Mouse (Mus musculus) urinary bladder, postnatal 25 days (tissue): Measurements from ENCODE around the gene Sorbs2.
"Not testable (repeated sequence)": the region's sequence is repeated elsewhere in the genome, so short reads cannot be mapped to it uniquely, and the experiment has no call there.

ENCODE experiments used
- DNase-seq: peaks from one replicate; pipeline ENCODE4 v3.0.0; 2022; ENCODE audit warnings: low spot score

The Sorbs2 gene

GRCm38 (mm10) chr8:45845906-45846305, 338.3 kb downstream of the Sorbs2 start:
- no peak for DNase-seq

DNA sequence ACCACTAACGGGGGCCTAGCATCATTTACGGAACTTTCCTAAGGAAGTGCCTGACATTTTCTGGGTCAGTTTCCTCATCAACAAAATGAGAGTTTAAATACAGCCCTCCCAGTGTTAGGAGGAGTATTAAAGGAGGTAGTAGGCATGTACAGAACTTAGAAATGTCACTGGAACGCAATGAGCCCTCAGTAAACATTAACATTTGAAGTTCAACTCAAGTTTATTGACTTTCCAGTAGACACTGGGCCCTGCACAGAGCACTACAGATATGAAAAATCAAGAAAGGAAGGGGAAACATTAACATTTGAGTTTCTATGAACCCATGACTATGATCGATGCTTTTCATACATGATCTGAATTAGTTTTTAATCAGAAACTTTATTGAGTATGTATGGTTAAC, 347.5 kb downstream of the Sorbs2 start:
- no peak for DNase-seq

- no peak for DNase-seq
These were observed 350.1 kb downstream of the Sorbs2 start for GRCm38 (mm10) chr8:45857734-45858133.

- peak; percentile 43 for DNase-seq
These were observed 350.8 kb downstream of the Sorbs2 start for GRCm38 (mm10) chr8:45858391-45858790.

DNA sequence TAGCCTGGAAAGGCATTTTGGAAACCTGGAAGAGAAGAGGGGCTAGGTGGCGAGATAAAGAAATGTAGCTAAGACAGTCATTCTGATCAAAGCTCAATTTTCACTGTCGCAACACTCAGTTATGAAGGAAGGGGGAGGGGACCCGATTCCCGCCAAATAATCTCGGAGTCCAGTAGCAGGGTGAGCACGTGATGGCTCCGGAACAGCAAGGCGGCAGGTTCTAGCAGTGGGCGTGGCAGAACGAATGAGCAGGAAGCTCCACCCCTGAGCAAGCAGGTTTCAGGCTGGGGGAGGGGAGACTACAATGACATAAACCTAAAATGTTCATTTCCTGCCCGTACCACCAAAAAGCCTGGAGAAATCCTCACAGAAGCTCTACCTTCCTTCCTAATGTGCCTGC, 364.0 kb downstream of the Sorbs2 start:
- not testable (repeated sequence) for DNase-seq

DNA sequence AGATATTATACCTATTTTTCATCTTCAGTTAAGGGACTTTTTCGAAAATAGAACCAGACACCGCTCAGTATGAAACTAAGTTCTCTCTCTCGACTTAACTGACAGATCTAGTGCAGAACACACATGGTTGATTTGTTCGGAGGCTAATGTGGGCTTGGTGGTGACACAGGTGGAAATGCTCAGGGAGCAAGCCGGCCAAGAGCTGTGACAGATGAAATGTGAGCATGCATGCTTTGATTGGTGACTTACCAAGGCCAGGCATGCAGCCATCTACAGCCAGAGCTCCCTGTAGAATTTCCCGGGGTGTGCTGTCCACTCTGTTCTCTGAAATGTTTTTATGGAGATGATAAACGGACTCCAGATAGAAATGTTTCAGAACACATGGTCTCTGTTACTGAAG, 364.5 kb downstream of the Sorbs2 start:
- DNase-seq = no peak

GRCm38 (mm10) chr8:45874945-45875626, 367.5 kb downstream of the Sorbs2 start:
- DNase-seq = peak; percentile 65

DNA sequence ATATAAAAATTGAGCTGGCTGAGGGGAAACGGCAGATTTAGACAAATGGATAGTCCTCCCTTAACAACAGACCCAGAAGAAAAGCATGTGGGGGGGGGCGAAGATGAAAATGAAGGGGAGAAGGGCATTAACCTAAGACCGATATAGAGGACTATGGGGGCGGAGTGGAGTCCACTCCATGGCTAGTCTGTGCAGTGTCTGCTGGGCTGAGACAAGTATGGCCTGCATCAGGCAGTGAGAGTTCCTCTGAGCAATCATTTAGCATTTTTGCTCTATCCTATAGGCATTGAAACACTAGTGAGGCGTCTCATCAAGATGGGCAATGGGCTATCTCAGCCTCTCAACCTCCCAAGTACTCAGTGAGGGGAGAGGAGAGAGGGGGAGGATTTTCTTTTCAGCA, 368.8 kb downstream of the Sorbs2 start:
- DNase-seq = no peak
